Mouse (Mus musculus): ENCODE data around the gene Zswim4. TPM values are rescaled to one million over a fixed set of nuclear protein-coding genes. Genes with fewer than 3 reads are reported as not detected.
"Not testable (repeated sequence)": the region's sequence is repeated elsewhere in the genome, so short reads cannot be mapped to it uniquely, and the experiment has no call there.

Gene Zswim4
- 34.7 and 37.1 TPM in 2 replicates for polyA plus RNA-seq (2014; fragmentation: Nextera tagmentation; extraction: Ambion mirVana)

GRCm38 (mm10) chr8:84236998-84237473, at the start of gene Zswim4:
TSS of gene Zswim4 (minus strand) at chr8:84237055.
- H3K4me2 ChIP-seq (ENCODE audit: low read depth, low read length, severe bottlenecking) = peak within 1 kb of the TSS; percentile 92
- H3K9ac ChIP-seq (ENCODE audit: low read length) = peak within 1 kb of the TSS; percentile 93
- peaks cover 6% of the 10 kb centered on the region; the same call in 1 of the 2 replicates for H3K36me3 ChIP-seq (ENCODE audit: control insufficient read depth, insufficient read depth, low read length)
- no peaks in the 10 kb centered on the region for H3K27me3 ChIP-seq (ENCODE audit: control insufficient read depth, insufficient read depth, low read length)
- no peaks in the 10 kb centered on the region for H3K4me1 ChIP-seq (replicated peaks; ENCODE audit: control insufficient read depth, insufficient read depth, low read length)
- no peaks in the 10 kb centered on the region for H3K9me3 ChIP-seq (ENCODE audit: control insufficient read depth, low read length)
- peak within 1 kb of the TSS; percentile 90 for H3K4me3 ChIP-seq (ENCODE audit: low read depth, low read length)
- WGBS = under 1% methylated on average over 35 of the region's 35 CpGs
- ATAC-seq (replicated peaks; ENCODE audit: low FRiP score) (peak; percentile 99), DNase-seq (ENCODE audit: low spot score) (peak; percentile 99)
- H3K27ac ChIP-seq (ENCODE audit: low read depth, low read length) = peak within 1 kb of the TSS; percentile 65; the same call in 1 of the 2 replicates

- H3K4me1 ChIP-seq (replicated peaks; ENCODE audit: control insufficient read depth, insufficient read depth, low read length); DNase-seq (ENCODE audit: low spot score); H3K4me2 ChIP-seq (ENCODE audit: low read depth, low read length, severe bottlenecking); H3K9me3 ChIP-seq (ENCODE audit: control insufficient read depth, low read length); H3K36me3 ChIP-seq (ENCODE audit: control insufficient read depth, insufficient read depth, low read length); H3K4me3 ChIP-seq (ENCODE audit: low read depth, low read length); ATAC-seq (replicated peaks; ENCODE audit: low FRiP score); H3K27me3 ChIP-seq (ENCODE audit: control insufficient read depth, insufficient read depth, low read length); H3K9ac ChIP-seq (ENCODE audit: low read length); H3K27ac ChIP-seq (ENCODE audit: low read depth, low read length): not testable (repeated sequence)
- 59% methylated on average over 5 of the region's 5 CpGs for WGBS
Observed at GRCm38 (mm10) chr8:84285665-84286064, 48.8 kb upstream of the Zswim4 start.

- Histone ChIP-seq H3K9ac (ENCODE audit: low read length) (no peak overlapping the region), H3K27me3 (ENCODE audit: control insufficient read depth, insufficient read depth, low read length) (no peaks in the 10 kb centered on the region), H3K4me2 (ENCODE audit: low read depth, low read length, severe bottlenecking) (no peak overlapping the region), H3K9me3 (ENCODE audit: control insufficient read depth, low read length) (no peaks in the 10 kb centered on the region), H3K4me3 (ENCODE audit: low read depth, low read length) (no peak overlapping the region), H3K4me1 (replicated peaks; ENCODE audit: control insufficient read depth, insufficient read depth, low read length) (no peaks in the 10 kb centered on the region), H3K36me3 (ENCODE audit: control insufficient read depth, insufficient read depth, low read length) (no peaks in the 10 kb centered on the region), H3K27ac (ENCODE audit: low read depth, low read length) (no peak overlapping the region)
- 48% methylated on average over 9 of the region's 9 CpGs for whole genome bisulfite sequencing
- ATAC-seq (replicated peaks; ENCODE audit: low FRiP score) = no peak
- DNase-seq (ENCODE audit: low spot score) = peak; percentile 54
Observed at GRCm38 (mm10) chr8:84284608-84285063, 47.8 kb upstream of the Zswim4 start.

DNA sequence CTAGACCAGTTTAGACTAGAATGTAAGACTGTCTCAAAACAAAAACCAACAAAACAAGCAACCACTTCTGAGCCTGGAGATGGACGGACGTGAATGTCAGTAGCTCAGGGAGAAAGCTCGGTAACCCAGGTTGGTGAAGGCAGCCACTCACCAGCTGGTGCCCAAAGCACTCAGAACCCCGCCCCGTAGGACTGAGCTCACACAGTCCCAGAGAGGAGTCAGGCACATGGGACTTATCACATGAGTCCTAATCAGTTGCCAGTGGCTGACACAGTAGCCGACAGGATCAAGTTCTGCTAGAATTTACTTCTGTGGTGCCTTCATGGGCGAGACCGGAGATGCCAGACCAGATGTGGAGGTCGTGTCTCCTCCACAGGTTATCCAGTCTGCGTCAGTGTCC, 43.9 kb upstream of the Zswim4 start:
- no peak overlapping the region for H3K4me3 ChIP-seq (ENCODE audit: low read depth, low read length)
- no peak overlapping the region for H3K27ac ChIP-seq (ENCODE audit: low read depth, low read length)
- H3K9ac ChIP-seq (ENCODE audit: low read length) = no peak overlapping the region
- no peaks in the 10 kb centered on the region for H3K36me3 ChIP-seq (ENCODE audit: control insufficient read depth, insufficient read depth, low read length)
- H3K9me3 ChIP-seq (ENCODE audit: control insufficient read depth, low read length) = no peaks in the 10 kb centered on the region
- no peak overlapping the region for H3K4me2 ChIP-seq (ENCODE audit: low read depth, low read length, severe bottlenecking)
- 87% methylated on average over 10 of the region's 10 CpGs for WGBS
- ATAC-seq (replicated peaks; ENCODE audit: low FRiP score) = no peak
- no peaks in the 10 kb centered on the region for H3K27me3 ChIP-seq (ENCODE audit: control insufficient read depth, insufficient read depth, low read length)
- no peak for DNase-seq (ENCODE audit: low spot score)
- no peaks in the 10 kb centered on the region for H3K4me1 ChIP-seq (replicated peaks; ENCODE audit: control insufficient read depth, insufficient read depth, low read length)

GRCm38 (mm10) chr8:84276447-84276846, 39.6 kb upstream of the Zswim4 start:
- no peak overlapping the region for H3K27ac ChIP-seq (ENCODE audit: low read depth, low read length)
- ATAC-seq (replicated peaks; ENCODE audit: low FRiP score) = no peak
- H3K9ac ChIP-seq (ENCODE audit: low read length) = no peak overlapping the region
- H3K4me2 ChIP-seq (ENCODE audit: low read depth, low read length, severe bottlenecking) = no peak overlapping the region
- no peaks in the 10 kb centered on the region for H3K4me1 ChIP-seq (replicated peaks; ENCODE audit: control insufficient read depth, insufficient read depth, low read length)
- no peaks in the 10 kb centered on the region for H3K36me3 ChIP-seq (ENCODE audit: control insufficient read depth, insufficient read depth, low read length)
- H3K27me3 ChIP-seq (ENCODE audit: control insufficient read depth, insufficient read depth, low read length) = no peaks in the 10 kb centered on the region
- no peaks in the 10 kb centered on the region for H3K9me3 ChIP-seq (ENCODE audit: control insufficient read depth, low read length)
- H3K4me3 ChIP-seq (ENCODE audit: low read depth, low read length) = no peak overlapping the region
- 68% methylated on average over 1 of the region's 1 CpGs for WGBS
- no peak for DNase-seq (ENCODE audit: low spot score)

DNA sequence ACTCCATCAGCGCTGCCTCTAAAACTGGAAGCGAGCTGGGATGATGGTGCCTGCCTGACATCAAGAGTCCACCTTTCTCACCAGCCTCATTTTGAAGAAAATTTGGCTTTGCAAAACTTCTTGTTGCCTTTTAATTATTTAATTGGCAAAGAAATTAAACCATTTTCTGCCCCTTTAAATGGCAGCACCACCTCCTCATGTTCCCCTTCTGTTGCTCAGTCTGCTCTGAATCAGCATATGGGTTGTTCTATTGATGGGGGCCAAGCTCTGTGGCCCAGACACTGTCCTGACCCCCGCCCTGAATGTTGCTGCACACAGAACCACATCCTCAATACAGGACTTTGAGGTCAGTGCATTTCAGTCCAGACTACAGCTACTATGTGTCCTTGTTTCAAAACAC, 37.1 kb upstream of the Zswim4 start:
- Histone ChIP-seq H3K27me3 (ENCODE audit: control insufficient read depth, insufficient read depth, low read length) (no peaks in the 10 kb centered on the region), H3K4me2 (ENCODE audit: low read depth, low read length, severe bottlenecking) (no peak overlapping the region), H3K4me3 (ENCODE audit: low read depth, low read length) (no peak overlapping the region), H3K9me3 (ENCODE audit: control insufficient read depth, low read length) (no peaks in the 10 kb centered on the region), H3K9ac (ENCODE audit: low read length) (no peak overlapping the region), H3K4me1 (replicated peaks; ENCODE audit: control insufficient read depth, insufficient read depth, low read length) (peaks cover 6% of the 10 kb centered on the region), H3K27ac (ENCODE audit: low read depth, low read length) (no peak overlapping the region), H3K36me3 (ENCODE audit: control insufficient read depth, insufficient read depth, low read length) (no peaks in the 10 kb centered on the region)
- DNase-seq (ENCODE audit: low spot score) = no peak
- ATAC-seq (replicated peaks; ENCODE audit: low FRiP score) = no peak
- 73% methylated on average over 3 of the region's 3 CpGs for WGBS

GRCm38 (mm10) chr8:84272302-84272701, 35.4 kb upstream of the Zswim4 start:
- H3K4me3 ChIP-seq (ENCODE audit: low read depth, low read length) = no peak overlapping the region
- H3K27me3 ChIP-seq (ENCODE audit: control insufficient read depth, insufficient read depth, low read length) = no peaks in the 10 kb centered on the region
- H3K4me1 ChIP-seq (replicated peaks; ENCODE audit: control insufficient read depth, insufficient read depth, low read length) = peaks cover 6% of the 10 kb centered on the region
- ATAC-seq (replicated peaks; ENCODE audit: low FRiP score) (no peak), DNase-seq (ENCODE audit: low spot score) (peak; percentile 41)
- H3K4me2 ChIP-seq (ENCODE audit: low read depth, low read length, severe bottlenecking) = no peak overlapping the region
- WGBS = 85% methylated on average over 4 of the region's 4 CpGs
- no peak overlapping the region for H3K9ac ChIP-seq (ENCODE audit: low read length)
- no peaks in the 10 kb centered on the region for H3K9me3 ChIP-seq (ENCODE audit: control insufficient read depth, low read length)
- H3K36me3 ChIP-seq (ENCODE audit: control insufficient read depth, insufficient read depth, low read length) = no peaks in the 10 kb centered on the region
- H3K27ac ChIP-seq (ENCODE audit: low read depth, low read length) = no peak overlapping the region

DNA sequence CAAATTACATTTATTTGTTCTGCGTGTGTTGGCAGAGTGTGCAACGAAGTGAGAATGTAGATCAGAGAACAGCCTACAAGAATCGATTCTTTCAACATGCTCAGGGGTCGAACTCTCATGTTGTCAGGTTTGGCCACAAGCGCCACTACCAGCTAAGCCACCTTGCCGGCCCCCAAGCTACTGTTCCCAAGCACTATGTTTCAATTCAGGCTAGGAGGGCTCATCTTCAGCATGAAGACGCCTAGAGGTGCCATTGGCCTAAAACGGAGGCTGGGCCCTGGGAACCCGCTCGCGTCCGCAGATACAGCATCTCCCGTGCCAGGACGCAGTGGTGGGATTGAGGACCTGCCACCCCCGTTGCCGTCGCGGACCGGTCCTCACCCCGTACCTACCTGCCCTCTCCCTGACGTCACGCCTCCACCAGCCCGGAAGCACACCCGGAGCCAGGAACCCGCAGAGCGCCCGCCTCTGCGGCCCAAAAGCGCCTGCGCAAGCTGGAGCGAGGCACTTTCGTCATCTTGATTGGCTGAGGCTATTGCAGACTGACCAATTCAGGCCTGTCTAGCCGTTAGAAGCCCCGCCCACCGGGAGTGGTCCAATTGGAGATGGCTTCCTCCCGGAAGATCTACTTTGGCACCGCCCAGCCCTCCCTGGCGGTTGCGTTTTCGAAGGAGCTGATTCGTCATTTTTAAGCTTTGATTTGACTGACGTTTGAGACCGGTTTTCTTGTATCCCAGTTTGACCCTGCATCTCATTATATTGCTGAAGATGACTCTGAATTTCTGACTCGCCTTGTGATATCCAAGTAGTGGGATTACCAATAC, 33.3 kb upstream of the Zswim4 start, which contains the start of gene Ccdc130:
TSS of gene Ccdc130 (minus strand) at position 431 of the 824 bp plus-strand sequence.
- WGBS = under 1% methylated on average over 44 of the region's 44 CpGs
- peak within 1 kb of the TSS; percentile 77 for H3K9ac ChIP-seq (ENCODE audit: low read length)
- H3K27ac ChIP-seq (ENCODE audit: low read depth, low read length) = no peak within 1 kb of the TSS
- H3K4me3 ChIP-seq (ENCODE audit: low read depth, low read length) = peak within 1 kb of the TSS; percentile 80
- peak; percentile 100 for ATAC-seq (replicated peaks; ENCODE audit: low FRiP score)
- H3K9me3 ChIP-seq (ENCODE audit: control insufficient read depth, low read length) = no peaks in the 10 kb centered on the region
- H3K4me1 ChIP-seq (replicated peaks; ENCODE audit: control insufficient read depth, insufficient read depth, low read length) = peaks cover 6% of the 10 kb centered on the region
- DNase-seq (ENCODE audit: low spot score) = peak; percentile 99
- no peaks in the 10 kb centered on the region for H3K27me3 ChIP-seq (ENCODE audit: control insufficient read depth, insufficient read depth, low read length)
- H3K4me2 ChIP-seq (ENCODE audit: low read depth, low read length, severe bottlenecking) = peak within 1 kb of the TSS; percentile 83
- H3K36me3 ChIP-seq (ENCODE audit: control insufficient read depth, insufficient read depth, low read length) = no peaks in the 10 kb centered on the region
